Mouse (Mus musculus) ES-E14 (cell line): Measurements from ENCODE around the gene Aacs.

Experiments
- CHD2 ChIP-seq: IDR thresholded peaks from 2 replicates; pipeline ENCODE4 v1.6.1; 2014; ENCODE audit warnings: mild to moderate bottlenecking, low read depth, low read length, inconsistent platforms
- ZC3H11A ChIP-seq: IDR thresholded peaks from 2 replicates; pipeline ENCODE4 v1.6.1; 2012; ENCODE audit warnings: low read depth, mild to moderate bottlenecking, inconsistent platforms, low read length, borderline replicate concordance
- ZNF384 ChIP-seq: IDR thresholded peaks from 2 replicates; pipeline ENCODE4 v1.6.1; 2012; ENCODE audit warnings: low read depth, low read length, inconsistent platforms

- TF ChIP-seq CHD2, result no peak
- no peak for TF ChIP-seq ZNF384
- no peak for TF ChIP-seq ZC3H11A
These were observed 41.7 kb upstream of the Aacs start, which contains the start of gene Dhx37 for GRCm38 (mm10) chr5:125433793-125434337.
